Mouse (Mus musculus): ENCODE results near the gene Mmp21.
"Not testable (repeated sequence)": the region's sequence is repeated elsewhere in the genome, so short reads cannot be mapped to it uniquely, and the experiment has no call there.

Mmp21 gene

GRCm38 (mm10) chr7:133679961-133680360, at the start of gene Mmp21:
Mmp21 (minus strand) TSS chr7:133680061.
- no peak for DNase-seq (ENCODE audit: low spot score)

DNA sequence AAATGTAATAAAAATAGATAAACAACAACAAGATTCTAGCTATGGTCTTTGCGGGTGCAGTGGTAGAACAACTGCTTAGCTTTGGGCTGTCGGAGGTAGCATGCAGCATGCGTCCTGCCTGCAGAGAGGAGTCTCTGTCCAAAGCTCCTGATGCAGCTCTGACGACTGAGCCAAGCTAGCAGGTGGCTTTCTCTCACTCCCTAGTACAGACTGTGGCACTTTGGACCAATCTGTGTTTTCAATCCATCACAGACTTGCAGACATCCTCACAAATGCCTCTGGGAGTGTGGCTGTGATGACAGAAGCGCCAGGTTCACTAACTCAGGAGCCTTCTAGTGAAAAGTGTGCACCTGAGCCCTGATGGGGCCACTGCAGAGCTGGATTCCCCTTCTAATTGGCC, 49.5 kb upstream of the Mmp21 start:
- DNase-seq (ENCODE audit: low spot score) = no peak

- no peak for DNase-seq (ENCODE audit: low spot score)
Observed at GRCm38 (mm10) chr7:133727027-133727426, 47.2 kb upstream of the Mmp21 start.

- no peak for DNase-seq (ENCODE audit: low spot score)
Observed at GRCm38 (mm10) chr7:133725571-133725970, 45.7 kb upstream of the Mmp21 start.

DNA sequence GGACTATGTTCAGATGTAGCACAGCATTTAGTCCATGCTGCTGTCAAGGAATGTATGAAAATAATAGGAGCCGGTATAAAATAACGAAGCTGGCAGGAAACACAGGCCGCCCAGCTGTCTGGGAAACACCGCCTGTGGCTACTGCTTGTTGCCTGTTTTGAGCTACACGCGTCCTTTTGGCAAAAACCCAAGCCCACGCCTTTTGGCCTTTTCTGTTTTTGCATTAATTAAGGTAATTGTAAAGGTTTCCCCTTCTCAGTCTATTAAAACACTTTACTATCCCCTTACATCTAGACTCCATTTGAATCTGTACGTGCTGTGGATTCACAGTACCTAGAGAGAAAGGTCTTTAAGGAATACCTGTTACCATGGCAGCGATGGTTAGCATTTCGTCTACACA, 45.0 kb upstream of the Mmp21 start:
- DNase-seq (ENCODE audit: low spot score) = no peak

- DNase-seq (ENCODE audit: low spot score) = no peak
Observed at GRCm38 (mm10) chr7:133720616-133721015, 40.8 kb upstream of the Mmp21 start.

- DNase-seq (ENCODE audit: low spot score) = no peak
Observed at GRCm38 (mm10) chr7:133718580-133718979, 38.7 kb upstream of the Mmp21 start.

DNA sequence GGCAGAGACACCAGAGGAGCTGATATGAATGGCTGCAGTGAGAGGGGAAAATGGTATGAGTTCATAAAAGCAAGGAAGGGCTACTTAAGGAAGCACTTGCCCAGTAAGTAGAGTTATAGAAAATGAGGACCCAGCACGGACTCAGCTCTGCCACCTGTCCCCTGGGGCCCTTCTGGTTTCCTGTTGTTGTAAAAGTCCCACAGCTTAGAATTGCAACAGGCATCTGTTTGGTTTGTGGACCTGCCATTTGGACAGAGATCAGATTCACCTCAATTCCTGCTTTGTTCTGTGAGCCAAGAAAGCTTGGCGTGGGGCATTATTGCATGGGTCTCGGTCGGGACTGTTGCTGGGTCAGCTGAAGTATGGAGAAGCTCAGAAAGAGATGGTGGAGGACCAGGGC, 35.5 kb upstream of the Mmp21 start:
- no peak for DNase-seq (ENCODE audit: low spot score)

- DNase-seq (ENCODE audit: low spot score) = no peak
Observed at GRCm38 (mm10) chr7:133707301-133707700, 27.4 kb upstream of the Mmp21 start.

- DNase-seq (ENCODE audit: low spot score) = no peak
Observed at GRCm38 (mm10) chr7:133703906-133704305, 24.0 kb upstream of the Mmp21 start.

DNA sequence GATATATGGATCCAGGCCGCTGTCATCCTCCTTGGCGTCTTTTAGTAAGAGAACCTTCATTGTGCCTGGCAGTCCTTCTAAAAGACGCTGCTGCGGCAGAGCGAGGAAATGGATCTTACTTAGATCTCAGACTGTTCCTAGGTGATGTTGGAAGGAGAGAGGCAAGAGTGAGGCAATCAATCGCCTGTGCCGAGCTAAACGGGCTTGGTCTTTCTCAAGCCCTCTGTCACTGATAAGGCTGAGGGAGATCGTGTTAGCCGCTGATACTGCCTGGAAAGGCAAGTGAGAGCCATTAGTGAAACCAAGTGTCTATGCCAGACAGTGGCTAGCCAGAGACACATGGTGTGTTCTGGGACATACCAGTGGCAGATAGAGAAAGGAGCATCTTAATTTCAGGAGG, 22.5 kb upstream of the Mmp21 start:
- DNase-seq (ENCODE audit: low spot score) = no peak

GRCm38 (mm10) chr7:133701366-133701765, 21.5 kb upstream of the Mmp21 start:
- no peak for DNase-seq (ENCODE audit: low spot score)

DNA sequence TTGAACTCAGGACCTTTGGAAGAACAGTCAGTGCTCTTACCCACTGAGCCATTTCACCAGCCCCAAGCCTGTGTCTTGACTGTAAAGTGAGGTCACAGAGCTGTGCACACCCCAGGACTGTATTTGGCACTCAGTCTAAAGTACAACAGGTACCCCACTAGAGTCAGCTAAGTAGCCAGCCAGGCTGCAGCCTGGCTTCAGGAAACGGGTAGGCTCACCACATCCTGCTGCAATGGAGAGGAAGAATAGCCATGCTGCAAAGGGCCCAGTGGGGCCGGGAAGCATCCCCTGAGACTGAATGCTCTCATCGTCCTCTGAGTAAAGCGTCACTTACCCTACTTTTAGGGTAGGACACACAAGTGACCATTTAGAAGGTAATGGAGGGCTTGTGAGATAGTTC, 20.0 kb upstream of the Mmp21 start:
- DNase-seq (ENCODE audit: low spot score) = no peak

- no peak for DNase-seq (ENCODE audit: low spot score)
Observed at GRCm38 (mm10) chr7:133698021-133698709, 18.3 kb upstream of the Mmp21 start.

GRCm38 (mm10) chr7:133685644-133686043, 5.8 kb upstream of the Mmp21 start:
- not testable (repeated sequence) for DNase-seq (ENCODE audit: low spot score)

- DNase-seq (ENCODE audit: low spot score) = no peak
Observed at GRCm38 (mm10) chr7:133684701-133685100, 4.8 kb upstream of the Mmp21 start.

DNA sequence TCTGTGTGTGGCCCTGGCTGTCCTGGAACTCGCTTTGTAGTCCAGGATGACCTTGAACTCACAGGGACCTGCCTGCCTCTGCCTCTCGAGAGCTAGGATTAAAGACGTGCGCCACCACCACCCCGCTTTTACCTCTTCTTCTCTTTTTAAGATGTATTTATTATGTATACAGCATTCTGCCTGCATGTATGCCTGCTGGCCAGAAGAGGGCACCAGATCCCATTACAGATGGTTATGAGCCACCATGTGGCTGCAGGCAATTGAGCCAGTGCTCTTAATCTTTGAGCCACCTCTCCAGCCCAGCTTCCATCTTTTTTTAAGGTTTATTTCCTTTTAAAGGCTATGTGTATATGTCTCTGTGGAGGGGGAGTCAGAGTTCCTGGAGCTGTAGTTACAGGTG, 4.2 kb upstream of the Mmp21 start:
- DNase-seq (ENCODE audit: low spot score) = no peak

GRCm38 (mm10) chr7:133683626-133684025, 3.8 kb upstream of the Mmp21 start:
- no peak for DNase-seq (ENCODE audit: low spot score)

GRCm38 (mm10) chr7:133679439-133679838, 422 bp downstream of the Mmp21 start:
- no peak for DNase-seq (ENCODE audit: low spot score)

GRCm38 (mm10) chr7:133678716-133679115, 1.1 kb downstream of the Mmp21 start:
- no peak for DNase-seq (ENCODE audit: low spot score)

GRCm38 (mm10) chr7:133676002-133676401, 3.9 kb downstream of the Mmp21 start:
- DNase-seq (ENCODE audit: low spot score) = no peak

DNA sequence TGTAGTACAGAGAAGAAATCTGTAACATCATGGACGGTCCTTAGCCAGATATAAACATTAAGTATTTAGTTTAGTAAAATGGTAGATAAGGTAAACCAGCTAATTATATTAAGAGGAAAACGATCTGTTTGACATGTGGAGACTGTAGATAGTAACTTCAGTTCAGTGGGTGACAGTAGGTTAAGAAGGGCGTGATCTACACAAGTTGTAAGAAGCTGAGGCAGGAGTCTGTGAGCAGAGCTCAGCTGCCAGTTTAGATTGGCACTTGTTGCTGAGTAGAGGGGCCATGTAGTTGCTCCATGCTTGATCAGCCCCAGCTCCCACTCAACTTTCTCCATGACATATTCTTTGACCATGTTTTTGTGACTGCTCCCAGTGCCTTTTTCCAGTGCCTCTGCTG, 9.0 kb downstream of the Mmp21 start:
- no peak for DNase-seq (ENCODE audit: low spot score)

- DNase-seq (ENCODE audit: low spot score) = no peak
Observed at GRCm38 (mm10) chr7:133669946-133670345, 9.9 kb downstream of the Mmp21 start.

GRCm38 (mm10) chr7:133669071-133669470, 10.8 kb downstream of the Mmp21 start:
- DNase-seq (ENCODE audit: low spot score) = no peak
